Mouse (Mus musculus) liver, embryonic 11.5 days (tissue): ENCODE data around the gene Gp9. TPM values are rescaled to one million over a fixed set of nuclear protein-coding genes. Genes with fewer than 3 reads are reported as not detected.

ENCODE experiments used
- ATAC-seq: fragments of 200-750 bp; cut with Nextera tagmentation; replicated peaks from 2 replicates; pipeline ENCODE4 v1.8.0; 2017; ENCODE audit warnings: moderate number of reproducible peaks, mild to moderate bottlenecking, moderate TSS enrichment, moderate library complexity; ENCODE audit not compliant: low FRiP score
- DNase-seq: peaks from one replicate; pipeline ENCODE4 v3.0.0-alpha.2; 2017; ENCODE audit warnings: low spot score
- H3K27ac ChIP-seq: fragments of 300-500 bp; sonication (generic); 2 replicates; pipeline ENCODE4 v1.5.1; 2014; ENCODE audit warnings: mild to moderate bottlenecking, low read depth, low read length, control low read depth
- H3K27me3 ChIP-seq: fragments of 300-500 bp; sonication (generic); replicated peaks from 2 replicates; pipeline ENCODE4 v1.6.1; 2014; ENCODE audit warnings: low read length, mixed read lengths; ENCODE audit not compliant: control insufficient read depth, insufficient read depth
- H3K36me3 ChIP-seq: fragments of 300-500 bp; sonication (generic); 2 replicates; pipeline ENCODE4 v1.6.1; 2014; ENCODE audit warnings: mild to moderate bottlenecking, low read length, moderate library complexity, mixed read lengths; ENCODE audit not compliant: control insufficient read depth, insufficient read depth
- H3K4me1 ChIP-seq: fragments of 300-500 bp; sonication (generic); replicated peaks from 2 replicates; pipeline ENCODE4 v1.6.1; 2014; ENCODE audit warnings: low read length, mixed read lengths; ENCODE audit not compliant: control insufficient read depth, insufficient read depth
- H3K4me2 ChIP-seq: fragments of 300-500 bp; sonication (generic); 2 replicates; pipeline ENCODE4 v1.6.1; 2014; ENCODE audit warnings: mild to moderate bottlenecking, control low read depth, moderate library complexity
- H3K4me3 ChIP-seq: fragments of 300-500 bp; sonication (generic); 2 replicates; pipeline ENCODE4 v1.5.1; 2014; ENCODE audit warnings: low read depth, low read length, control low read depth
- H3K9ac ChIP-seq: fragments of 300-500 bp; sonication (generic); 2 replicates; pipeline ENCODE4 v1.6.1; 2014; ENCODE audit warnings: low read depth, low read length, control low read depth
- H3K9me3 ChIP-seq: fragments of 300-500 bp; sonication (generic); 2 replicates; pipeline ENCODE4 v1.6.1; 2016; ENCODE audit warnings: low read length, inconsistent platforms, mixed read lengths; ENCODE audit not compliant: control insufficient read depth
- WGBS: fragments of 180-500 bp; shearing (Covaris S2); extraction: QIAGEN DNeasy Blood & Tissue Kit; methylation state at CpG from one replicate; pipeline ENCODE4 v1.1.7; 2014; 5-methylcytosine and 5-hydroxymethylcytosine counted together
- polyA plus RNA-seq: library from polyadenylated mRNA; unstranded; fragments of >200 nt; fragmentation: Nextera tagmentation; extraction: Ambion mirVana; gene quantifications from 2 replicates; pipeline ENCODE4 v1.2.1, GENCODE M21; 2014

Gene Gp9
- polyA plus RNA-seq, 1 experiment from 2014 or later, result 37.3 TPM

- Histone ChIP-seq H3K27me3 (no peaks in the 10 kb centered on the region), H3K9me3 (no peaks in the 10 kb centered on the region), H3K27ac (no peak overlapping the region), H3K9ac (no peak overlapping the region), H3K4me2 (no peak overlapping the region), H3K4me3 (no peak overlapping the region), H3K4me1 (peaks cover 36% of the 10 kb centered on the region), H3K36me3 (no peaks in the 10 kb centered on the region)
- 34% methylated on average over 1 of the region's 1 CpGs for WGBS
- DNase-seq, result no peak
- no peak for ATAC-seq
Measured at GRCm38 (mm10) chr6:87745301-87745700, 32.6 kb upstream of the Gp9 start.

- DNase-seq, result no peak
- H3K4me1 ChIP-seq, result peaks cover 28% of the 10 kb centered on the region
- no peak overlapping the region for H3K9ac ChIP-seq
- WGBS, result 54% methylated on average over 3 of the region's 3 CpGs
- no peak overlapping the region for H3K27ac ChIP-seq
- H3K36me3 ChIP-seq, result no peaks in the 10 kb centered on the region
- no peak overlapping the region for H3K4me2 ChIP-seq
- H3K9me3 ChIP-seq, result no peaks in the 10 kb centered on the region
- no peak for ATAC-seq
- no peak overlapping the region for H3K4me3 ChIP-seq
- H3K27me3 ChIP-seq, result no peaks in the 10 kb centered on the region
Measured at GRCm38 (mm10) chr6:87746059-87746458, 31.8 kb upstream of the Gp9 start.

- no peak for DNase-seq
- peak; percentile 57; the same call in 1 of the 2 replicates for ATAC-seq
- Histone ChIP-seq H3K9ac (peak overlapping the region; percentile 13; the same call in 1 of the 2 replicates), H3K36me3 (no peaks in the 10 kb centered on the region), H3K27me3 (no peaks in the 10 kb centered on the region), H3K4me2 (no peak overlapping the region), H3K4me1 (peaks cover 26% of the 10 kb centered on the region), H3K4me3 (no peak overlapping the region), H3K27ac (no peak overlapping the region), H3K9me3 (no peaks in the 10 kb centered on the region)
- WGBS, result 82% methylated on average over 2 of the region's 2 CpGs
Measured at GRCm38 (mm10) chr6:87746849-87747248, 31.0 kb upstream of the Gp9 start.

GRCm38 (mm10) chr6:87748078-87748477, 29.8 kb upstream of the Gp9 start:
- peaks cover 16% of the 10 kb centered on the region for H3K4me1 ChIP-seq
- H3K27ac ChIP-seq, result no peak overlapping the region

GRCm38 (mm10) chr6:87748531-87748930, 29.3 kb upstream of the Gp9 start:
- no peak overlapping the region for H3K4me3 ChIP-seq
- WGBS, result 74% methylated on average over 6 of the region's 6 CpGs
- no peaks in the 10 kb centered on the region for H3K36me3 ChIP-seq
- no peak overlapping the region for H3K27ac ChIP-seq
- no peak overlapping the region for H3K4me2 ChIP-seq
- DNase-seq, result no peak
- H3K27me3 ChIP-seq, result no peaks in the 10 kb centered on the region
- H3K4me1 ChIP-seq, result peaks cover 17% of the 10 kb centered on the region
- no peak overlapping the region for H3K9ac ChIP-seq
- ATAC-seq, result no peak
- H3K9me3 ChIP-seq, result no peaks in the 10 kb centered on the region

More at GRCm38 (mm10) chr6:87748078-87748477, 29.8 kb upstream of the Gp9 start:
- WGBS, result 81% methylated on average over 2 of the region's 2 CpGs
- Histone ChIP-seq H3K9me3 (no peaks in the 10 kb centered on the region), H3K27me3 (no peaks in the 10 kb centered on the region), H3K4me3 (no peak overlapping the region), H3K36me3 (no peaks in the 10 kb centered on the region), H3K4me2 (no peak overlapping the region), H3K9ac (no peak overlapping the region)
- ATAC-seq, result no peak
- no peak for DNase-seq

- no peak for ATAC-seq
- Histone ChIP-seq H3K4me1 (peaks cover 18% of the 10 kb centered on the region), H3K36me3 (no peaks in the 10 kb centered on the region), H3K4me3 (no peak overlapping the region), H3K4me2 (no peak overlapping the region), H3K27ac (no peak overlapping the region), H3K27me3 (no peaks in the 10 kb centered on the region), H3K9me3 (no peaks in the 10 kb centered on the region), H3K9ac (no peak overlapping the region)
- DNase-seq, result no peak
- 74% methylated on average over 8 of the region's 8 CpGs for WGBS
Measured at GRCm38 (mm10) chr6:87750184-87750910, 27.5 kb upstream of the Gp9 start.

GRCm38 (mm10) chr6:87751574-87751973, 26.3 kb upstream of the Gp9 start:
- Histone ChIP-seq H3K9ac (no peak overlapping the region), H3K27ac (no peak overlapping the region), H3K27me3 (no peaks in the 10 kb centered on the region), H3K36me3 (no peaks in the 10 kb centered on the region), H3K4me2 (no peak overlapping the region), H3K4me1 (peaks cover 16% of the 10 kb centered on the region), H3K9me3 (no peaks in the 10 kb centered on the region), H3K4me3 (no peak overlapping the region)
- WGBS, result 83% methylated on average over 6 of the region's 6 CpGs
- ATAC-seq, result no peak
- no peak for DNase-seq

GRCm38 (mm10) chr6:87755196-87755595, 22.7 kb upstream of the Gp9 start:
- 88% methylated on average over 4 of the region's 4 CpGs for WGBS
- H3K9me3 ChIP-seq, result no peaks in the 10 kb centered on the region
- no peak overlapping the region for H3K4me3 ChIP-seq
- DNase-seq (no peak), ATAC-seq (no peak)
- H3K27me3 ChIP-seq, result no peaks in the 10 kb centered on the region
- H3K4me2 ChIP-seq, result no peak overlapping the region
- no peak overlapping the region for H3K27ac ChIP-seq
- peaks cover 7% of the 10 kb centered on the region for H3K4me1 ChIP-seq
- H3K9ac ChIP-seq, result no peak overlapping the region
- H3K36me3 ChIP-seq, result no peaks in the 10 kb centered on the region

GRCm38 (mm10) chr6:87756896-87757295, 21.0 kb upstream of the Gp9 start:
- 90% methylated on average over 8 of the region's 8 CpGs for WGBS
- H3K4me3 ChIP-seq, result no peak overlapping the region
- H3K27me3 ChIP-seq, result no peaks in the 10 kb centered on the region
- no peak overlapping the region for H3K9ac ChIP-seq
- H3K9me3 ChIP-seq, result no peaks in the 10 kb centered on the region
- no peak overlapping the region for H3K4me2 ChIP-seq
- ATAC-seq (no peak), DNase-seq (no peak)
- H3K27ac ChIP-seq, result no peak overlapping the region
- no peaks in the 10 kb centered on the region for H3K36me3 ChIP-seq
- H3K4me1 ChIP-seq, result peaks cover 7% of the 10 kb centered on the region
